Mouse (Mus musculus): ENCODE measurements around the gene Snrnp200. TPM values are rescaled to one million over a fixed set of nuclear protein-coding genes. Genes with fewer than 3 reads are reported as not detected.

Gene Snrnp200
- polyA plus RNA-seq, 1 experiment from 2014 or later = 14.2 TPM

DNA sequence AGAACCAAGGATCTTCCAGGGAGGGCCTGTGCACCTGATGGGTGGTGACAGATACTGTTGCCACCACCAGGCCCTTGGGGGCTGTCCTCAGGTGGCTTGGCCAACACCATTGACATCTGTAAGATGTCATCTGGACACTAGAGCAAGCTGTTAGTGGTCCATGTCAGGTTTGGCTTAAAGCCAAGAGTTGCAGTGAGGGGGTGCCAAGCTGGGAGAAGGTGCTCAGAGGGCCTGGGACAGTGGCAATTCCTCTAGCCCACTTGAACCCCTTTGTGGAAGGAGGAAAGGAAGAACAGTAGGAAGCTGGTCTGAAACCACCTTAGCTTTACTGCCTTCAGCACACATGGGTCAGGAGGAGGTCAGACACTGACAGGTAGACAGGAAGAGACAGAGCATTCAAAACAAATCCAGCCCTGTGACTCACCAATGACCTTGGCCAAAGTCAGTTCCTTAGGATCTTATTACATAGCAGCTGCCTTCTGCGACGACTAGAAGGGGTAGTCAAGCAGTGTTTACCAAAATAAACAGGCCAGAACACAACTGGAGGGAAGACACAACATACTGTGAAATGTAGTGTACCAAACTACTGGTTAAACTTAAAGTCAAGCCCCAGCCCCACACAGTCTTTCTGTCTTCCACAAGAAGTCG lies 43.8 kb downstream of the Snrnp200 start:
- WGBS = 57% methylated on average over 3 of the region's 3 CpGs
- peak overlapping the region; percentile 29; the same call in 1 of the 2 replicates for H3K27ac ChIP-seq (ENCODE audit: low read depth, low read length)
- no peaks in the 10 kb centered on the region for H3K27me3 ChIP-seq (replicated peaks; ENCODE audit: control insufficient read depth, insufficient read depth, low read length)
- no peak overlapping the region for H3K9ac ChIP-seq (ENCODE audit: low read depth, low read length)
- peaks cover 5% of the 10 kb centered on the region for H3K4me1 ChIP-seq (replicated peaks; ENCODE audit: control insufficient read depth, insufficient read depth, low read length)
- H3K4me3 ChIP-seq (ENCODE audit: low read depth, low read length) = no peak overlapping the region
- H3K4me2 ChIP-seq (replicated peaks; ENCODE audit: low read depth) = no peak overlapping the region
- H3K9me3 ChIP-seq (ENCODE audit: control insufficient read depth) = no peaks in the 10 kb centered on the region
- peaks cover 22% of the 10 kb centered on the region; the same call in 1 of the 2 replicates for H3K36me3 ChIP-seq (ENCODE audit: control insufficient read depth, insufficient read depth)
- TF ChIP-seq CTCF (IDR thresholded peaks at IDR 0.05; ENCODE audit: low read depth) = no peak
- ATAC-seq = no peak

DNA sequence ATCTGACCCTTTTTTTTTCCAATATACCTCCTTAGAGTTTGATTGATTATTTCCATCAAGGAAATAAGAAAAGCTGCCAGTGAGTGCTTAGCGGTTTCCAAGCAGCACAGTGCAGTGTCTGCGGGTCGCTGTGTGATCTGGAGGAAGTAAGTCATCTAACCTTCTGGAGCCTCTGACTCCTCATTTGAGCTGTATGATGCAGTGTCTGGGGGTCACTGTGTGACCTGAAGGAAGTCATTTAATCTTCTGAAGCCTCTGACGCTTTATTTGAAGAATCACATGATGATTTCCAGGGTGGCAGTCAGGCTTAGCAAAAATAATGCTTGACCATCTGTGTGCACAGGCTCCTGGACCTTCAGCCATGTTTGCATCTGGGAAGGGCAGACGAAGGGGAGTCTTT lies 44.6 kb downstream of the Snrnp200 start:
- no peak for TF ChIP-seq CTCF (IDR thresholded peaks at IDR 0.05; ENCODE audit: low read depth)
- no peak for ATAC-seq
- Histone ChIP-seq H3K9me3 (ENCODE audit: control insufficient read depth) (no peaks in the 10 kb centered on the region), H3K27me3 (replicated peaks; ENCODE audit: control insufficient read depth, insufficient read depth, low read length) (no peaks in the 10 kb centered on the region), H3K36me3 (ENCODE audit: control insufficient read depth, insufficient read depth) (peaks cover 30% of the 10 kb centered on the region; the same call in 1 of the 2 replicates), H3K4me3 (ENCODE audit: low read depth, low read length) (no peak overlapping the region), H3K9ac (ENCODE audit: low read depth, low read length) (no peak overlapping the region), H3K4me1 (replicated peaks; ENCODE audit: control insufficient read depth, insufficient read depth, low read length) (peaks cover 5% of the 10 kb centered on the region; the same call in 1 of the 2 replicates), H3K27ac (ENCODE audit: low read depth, low read length) (no peak overlapping the region), H3K4me2 (replicated peaks; ENCODE audit: low read depth) (no peak overlapping the region)
- WGBS = 66% methylated on average over 5 of the region's 5 CpGs

DNA sequence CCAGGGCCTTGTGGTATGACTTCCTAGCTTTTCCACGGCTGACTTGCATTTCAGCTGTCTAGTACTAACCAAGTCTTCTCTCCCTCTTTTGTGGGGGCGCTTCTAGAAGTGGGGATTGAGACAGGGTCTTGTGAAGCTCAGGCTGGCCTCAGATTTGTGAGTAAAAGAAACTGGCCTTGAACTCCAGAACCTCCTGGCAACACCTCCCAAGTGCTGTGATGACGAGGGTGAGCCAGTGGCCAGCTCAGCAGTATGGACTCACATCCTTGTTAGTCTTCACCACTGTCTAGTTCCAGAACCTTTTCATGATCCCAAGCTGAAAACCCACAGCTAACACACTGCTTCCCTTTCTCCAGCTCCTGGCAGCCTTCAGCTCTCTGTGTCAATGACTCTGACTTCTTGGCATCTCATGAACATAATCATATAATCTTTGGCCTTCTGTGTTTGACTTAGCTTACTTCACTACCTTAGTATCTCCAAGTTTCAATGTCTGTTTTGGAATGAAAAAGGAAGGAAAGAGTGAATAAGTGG lies 46.5 kb downstream of the Snrnp200 start:
- Histone ChIP-seq H3K4me1 (replicated peaks; ENCODE audit: control insufficient read depth, insufficient read depth, low read length) (no peaks in the 10 kb centered on the region; the same call in 1 of the 2 replicates), H3K4me3 (ENCODE audit: low read depth, low read length) (no peak overlapping the region), H3K36me3 (ENCODE audit: control insufficient read depth, insufficient read depth) (peaks cover 48% of the 10 kb centered on the region), H3K9ac (ENCODE audit: low read depth, low read length) (no peak overlapping the region), H3K27me3 (replicated peaks; ENCODE audit: control insufficient read depth, insufficient read depth, low read length) (no peaks in the 10 kb centered on the region), H3K4me2 (replicated peaks; ENCODE audit: low read depth) (no peak overlapping the region), H3K9me3 (ENCODE audit: control insufficient read depth) (no peaks in the 10 kb centered on the region), H3K27ac (ENCODE audit: low read depth, low read length) (no peak overlapping the region)
- 88% methylated on average over 3 of the region's 3 CpGs for WGBS
- ATAC-seq = no peak
- no peak for TF ChIP-seq CTCF (IDR thresholded peaks at IDR 0.05; ENCODE audit: low read depth)

DNA sequence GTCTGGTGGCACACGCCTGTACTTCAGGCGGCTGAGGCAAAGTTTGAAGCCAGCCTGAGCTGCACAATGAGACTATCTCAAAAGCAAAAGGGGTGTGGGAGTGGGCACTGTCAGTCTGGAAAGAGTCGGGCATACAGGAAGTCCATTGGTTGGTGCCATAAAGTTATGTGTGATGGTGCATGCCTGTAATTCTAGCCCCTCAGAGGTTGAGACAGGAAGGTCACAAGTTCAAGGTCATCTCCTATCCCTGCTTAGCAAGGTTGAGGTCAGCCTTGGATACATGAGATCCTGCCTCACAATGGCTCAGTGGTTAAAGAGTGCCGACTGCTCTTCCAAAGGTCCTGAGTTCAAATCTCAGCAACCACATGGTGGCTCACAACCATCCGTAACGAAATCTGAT lies 47.1 kb downstream of the Snrnp200 start:
- H3K9ac ChIP-seq (ENCODE audit: low read depth, low read length) = no peak overlapping the region
- peaks cover 50% of the 10 kb centered on the region for H3K36me3 ChIP-seq (ENCODE audit: control insufficient read depth, insufficient read depth)
- 87% methylated on average over 6 of the region's 6 CpGs for WGBS
- TF ChIP-seq CTCF (IDR thresholded peaks at IDR 0.05; ENCODE audit: low read depth) = no peak
- ATAC-seq = no peak
- H3K4me1 ChIP-seq (replicated peaks; ENCODE audit: control insufficient read depth, insufficient read depth, low read length) = no peaks in the 10 kb centered on the region; the same call in 1 of the 2 replicates
- H3K27ac ChIP-seq (ENCODE audit: low read depth, low read length) = no peak overlapping the region
- no peaks in the 10 kb centered on the region for H3K27me3 ChIP-seq (replicated peaks; ENCODE audit: control insufficient read depth, insufficient read depth, low read length)
- no peak overlapping the region for H3K4me2 ChIP-seq (replicated peaks; ENCODE audit: low read depth)
- H3K9me3 ChIP-seq (ENCODE audit: control insufficient read depth) = no peaks in the 10 kb centered on the region
- no peak overlapping the region for H3K4me3 ChIP-seq (ENCODE audit: low read depth, low read length)

DNA sequence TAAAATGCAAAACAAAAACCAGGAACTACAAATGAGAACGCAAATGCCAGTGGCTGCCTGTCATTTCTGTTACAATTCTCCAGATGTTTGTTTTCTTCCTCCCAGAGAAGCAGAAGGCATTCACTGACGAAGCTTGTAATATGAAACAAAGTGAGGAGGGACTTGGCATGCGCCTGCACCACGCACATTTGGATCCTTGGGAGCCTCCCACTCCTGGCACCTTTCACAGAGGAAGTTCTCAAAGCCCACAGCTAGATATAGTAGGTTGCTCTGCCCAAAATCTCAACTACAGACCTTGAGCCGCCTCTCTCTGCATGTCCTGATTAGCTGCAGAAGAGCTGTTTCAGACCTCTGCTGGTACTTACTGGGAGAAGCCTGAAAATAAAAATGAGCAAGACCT lies 51.2 kb downstream of the Snrnp200 start:
- H3K9me3 ChIP-seq (ENCODE audit: control insufficient read depth) = no peaks in the 10 kb centered on the region
- TF ChIP-seq CTCF (IDR thresholded peaks at IDR 0.05; ENCODE audit: low read depth) = no peak
- peaks cover 42% of the 10 kb centered on the region for H3K36me3 ChIP-seq (ENCODE audit: control insufficient read depth, insufficient read depth)
- no peak overlapping the region for H3K27ac ChIP-seq (ENCODE audit: low read depth, low read length)
- no peak overlapping the region for H3K4me2 ChIP-seq (replicated peaks; ENCODE audit: low read depth)
- H3K4me3 ChIP-seq (ENCODE audit: low read depth, low read length) = no peak overlapping the region
- 82% methylated on average over 5 of the region's 5 CpGs for WGBS
- no peak overlapping the region for H3K9ac ChIP-seq (ENCODE audit: low read depth, low read length)
- ATAC-seq = no peak
- no peaks in the 10 kb centered on the region for H3K27me3 ChIP-seq (replicated peaks; ENCODE audit: control insufficient read depth, insufficient read depth, low read length)
- H3K4me1 ChIP-seq (replicated peaks; ENCODE audit: control insufficient read depth, insufficient read depth, low read length) = no peaks in the 10 kb centered on the region

DNA sequence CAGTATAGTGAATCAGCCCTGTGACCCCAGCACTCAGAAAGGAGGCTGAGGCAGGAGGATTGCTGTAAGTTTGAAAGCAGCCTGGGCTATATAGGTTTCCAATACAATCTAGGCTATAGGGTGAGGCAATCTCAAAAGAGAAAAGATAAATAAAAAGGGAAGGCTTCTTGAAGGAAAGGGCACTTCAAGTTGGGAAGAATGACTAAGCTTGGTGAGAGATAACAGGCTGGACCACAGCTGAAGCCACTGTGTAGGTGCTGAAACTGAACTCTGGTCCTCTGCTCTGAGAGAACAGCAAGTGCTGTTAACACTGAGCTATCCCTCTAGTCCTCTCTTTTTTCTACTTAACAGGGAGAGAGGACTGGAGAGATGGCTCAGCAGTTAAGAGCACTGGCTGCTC lies 54.3 kb downstream of the Snrnp200 start:
- ATAC-seq = no peak

More for the DNA sequence above, 54.3 kb downstream of the Snrnp200 start:
- Histone ChIP-seq H3K36me3 (ENCODE audit: control insufficient read depth, insufficient read depth) (peaks cover 27% of the 10 kb centered on the region), H3K9me3 (ENCODE audit: control insufficient read depth) (no peaks in the 10 kb centered on the region), H3K4me2 (replicated peaks; ENCODE audit: low read depth) (no peak overlapping the region), H3K4me3 (ENCODE audit: low read depth, low read length) (no peak overlapping the region), H3K27me3 (replicated peaks; ENCODE audit: control insufficient read depth, insufficient read depth, low read length) (no peaks in the 10 kb centered on the region), H3K27ac (ENCODE audit: low read depth, low read length) (no peak overlapping the region), H3K9ac (ENCODE audit: low read depth, low read length) (no peak overlapping the region), H3K4me1 (replicated peaks; ENCODE audit: control insufficient read depth, insufficient read depth, low read length) (no peaks in the 10 kb centered on the region)
- no peak for TF ChIP-seq CTCF (IDR thresholded peaks at IDR 0.05; ENCODE audit: low read depth)

All from intestine, postnatal 0 days (tissue).